Mouse (Mus musculus): ENCODE data around the gene Mab21l3.
"Not testable (repeated sequence)": the region's sequence is repeated elsewhere in the genome, so short reads cannot be mapped to it uniquely, and the experiment has no call there.

Gene Mab21l3

DNA sequence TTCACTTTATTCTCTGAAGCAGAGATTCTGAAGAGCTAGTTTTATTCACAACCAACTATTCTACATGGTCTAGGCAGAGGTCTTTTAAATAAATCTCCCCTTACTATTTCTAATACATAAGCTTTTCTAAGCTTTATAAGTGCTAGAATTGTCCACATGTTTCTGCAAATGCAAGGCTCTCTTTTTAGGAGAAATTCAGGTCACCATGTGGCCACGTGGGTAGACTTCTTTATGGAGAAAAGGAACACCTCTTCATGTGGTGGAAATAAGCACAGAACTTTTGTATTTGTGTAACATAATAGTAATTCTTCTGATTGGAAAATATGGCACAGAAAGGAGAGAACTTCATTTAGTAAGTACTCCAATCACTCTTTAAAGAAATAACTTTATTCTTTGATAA lies 5.3 kb upstream of the Mab21l3 start:
- ChIA-PET POLR2A (interaction anchor here in 1 of 4 experiments (0.6 kb wide), 1 partner anchor 370 kb away, joined by 7 read pairs; no protein-coding TSS in a partner anchor), CTCF (no interaction called here)

DNA sequence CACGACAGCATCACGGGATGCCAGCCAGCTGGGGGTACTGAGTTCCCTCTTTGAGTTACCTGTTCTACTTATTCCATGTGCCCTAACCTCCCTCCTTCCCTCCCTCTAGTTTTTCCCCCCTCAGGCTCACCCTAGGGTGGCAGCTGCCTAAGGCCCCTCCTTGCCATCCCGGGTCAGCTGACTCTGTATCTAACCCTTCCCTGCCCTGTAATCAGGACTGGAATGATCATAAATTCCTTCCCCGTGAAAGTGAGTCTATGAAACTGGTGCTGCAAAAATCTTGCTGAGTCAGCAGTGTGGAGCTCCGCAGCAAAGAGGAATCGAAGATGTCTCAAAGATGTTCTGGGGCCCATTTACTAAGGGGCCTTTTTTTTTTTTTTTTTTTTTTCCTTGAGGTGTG lies 2.6 kb upstream of the Mab21l3 start:
- POLR2A ChIA-PET = interaction anchor here in 1 of 4 experiments (0.7 kb wide), 1 partner anchor 247 kb away, joined by 7 read pairs; no protein-coding TSS in a partner anchor
- CTCF ChIA-PET = interaction anchor here in 1 of 4 experiments (0.7 kb wide), 1 partner anchor 12 kb away, joined by 3 read pairs; no protein-coding TSS in a partner anchor

DNA sequence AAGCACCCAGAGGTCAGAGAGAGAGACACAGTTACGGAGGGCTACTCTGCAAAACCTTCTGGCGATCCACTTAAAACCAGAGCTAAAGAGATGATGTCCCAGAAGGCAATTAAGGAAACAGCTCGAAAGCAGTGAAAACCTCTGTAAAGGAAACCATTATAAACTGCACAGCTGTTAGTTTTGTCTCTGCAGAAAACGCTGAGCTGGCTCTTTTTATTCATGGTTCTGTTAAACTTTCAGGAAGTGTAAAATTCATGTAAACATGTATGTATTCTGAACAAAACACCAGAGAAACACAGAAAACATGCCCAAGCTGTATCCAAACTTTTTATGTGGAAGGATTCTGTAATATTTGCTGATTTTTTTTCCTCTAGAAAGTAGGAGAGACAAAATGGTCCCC lies 2.7 kb downstream of the Mab21l3 start:
- POLR2A ChIA-PET = interaction anchor here in 1 of 4 experiments (0.7 kb wide), 1 partner anchor 10 kb away, joined by 3 read pairs; no protein-coding TSS in a partner anchor
- CTCF ChIA-PET = no interaction called here

DNA sequence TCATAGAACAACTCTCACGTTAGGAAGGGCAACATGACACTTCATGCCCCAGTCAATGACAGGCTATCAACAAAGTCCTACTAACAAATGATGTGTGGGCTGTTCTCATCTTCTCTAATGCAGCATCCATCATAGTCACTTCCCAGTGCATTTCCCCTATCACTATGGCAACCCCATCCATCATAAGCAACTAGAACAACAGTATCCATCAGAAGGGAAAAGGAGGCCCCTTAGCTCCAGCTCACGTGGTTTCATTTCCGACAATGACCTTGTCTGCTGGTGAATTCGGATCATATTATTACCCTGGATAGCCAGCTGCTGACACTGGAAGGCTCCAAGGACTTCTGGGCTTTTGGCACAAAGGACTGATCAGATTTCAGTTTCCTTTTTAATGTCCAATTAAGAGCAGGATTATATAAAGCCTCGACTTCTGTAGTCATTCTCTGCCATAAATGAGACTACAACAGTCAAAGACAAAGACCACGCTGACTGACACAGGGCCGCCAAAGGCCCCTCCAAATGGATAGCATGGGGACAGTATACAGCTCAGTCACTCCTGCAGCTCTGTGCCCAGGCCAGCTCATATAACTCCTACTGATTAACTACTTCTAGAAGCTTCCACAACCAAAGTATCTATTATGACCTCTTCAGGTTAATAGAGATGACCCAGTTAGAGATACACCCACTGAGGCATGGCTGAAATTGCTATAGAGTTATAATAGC lies 6.2 kb downstream of the Mab21l3 start:
- CTCF ChIA-PET = no interaction called here
- POLR2A ChIA-PET = interaction anchor here in 1 of 4 experiments (0.5 kb wide), 1 partner anchor 293 kb away, joined by 3 read pairs; no protein-coding TSS in a partner anchor

DNA sequence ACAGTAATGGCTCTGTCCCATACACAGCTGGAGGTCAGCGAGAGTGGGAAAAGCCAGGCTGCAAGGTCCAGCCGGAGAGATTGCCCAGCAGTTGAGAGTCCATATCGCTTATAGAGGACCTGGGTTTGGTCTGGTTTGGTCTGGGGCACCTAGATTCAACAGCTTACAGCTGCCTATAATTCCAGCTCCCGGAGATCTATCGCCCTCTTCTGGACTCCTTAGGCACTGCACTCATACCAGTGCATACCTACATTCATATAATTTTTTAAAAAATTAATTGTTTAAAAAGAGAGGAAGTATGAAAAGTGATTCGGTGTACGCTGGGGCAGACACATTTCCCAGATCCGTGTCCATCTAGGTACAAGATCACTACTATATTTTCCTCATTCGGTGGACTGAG lies 9.4 kb downstream of the Mab21l3 start:
- ChIA-PET POLR2A (interaction anchor here in 2 of 4 experiments (1.0 to 1.4 kb wide), 3 partner anchors 9 to 235 kb away, joined by 3 to 5 read pairs (median 3); no protein-coding TSS in a partner anchor), CTCF (interaction anchor here (0.6 to 2.6 kb wide), 45 partner anchors 8 to 1040 kb away, joined by 3 to 17 read pairs (median 3); partner anchors contain the start of genes Atp1a1 (in 1 of the 4) and Mab21l3 (in 1 of the 4))

DNA sequence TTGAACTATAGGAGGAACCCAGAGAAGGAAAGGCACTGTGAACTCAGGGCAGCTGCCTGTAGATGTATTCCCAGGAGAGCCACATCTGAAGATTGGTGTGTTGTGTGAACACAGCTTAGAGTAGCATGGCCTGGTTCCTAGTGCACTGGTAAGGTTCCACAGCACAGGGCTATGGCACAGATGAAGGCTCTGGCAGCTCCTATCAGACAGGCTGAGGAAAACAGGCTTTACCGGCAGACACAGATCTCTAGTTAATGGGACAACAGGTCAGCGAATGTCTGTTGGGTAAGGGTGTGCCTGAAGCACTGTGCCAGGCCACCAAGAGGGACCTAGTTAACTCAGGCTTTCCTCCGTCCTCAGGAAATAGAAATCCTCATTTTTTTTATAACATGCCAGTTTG lies 11.8 kb downstream of the Mab21l3 start:
- ChIA-PET POLR2A (interaction anchor here in 2 of 4 experiments (0.6 to 1.5 kb wide), 3 partner anchors 10 to 361 kb away, joined by 3 to 4 read pairs (median 3); no protein-coding TSS in a partner anchor), CTCF (no interaction called here)

- POLR2A ChIA-PET = interaction anchor here in 3 of 4 experiments (0.6 to 1.5 kb wide), 14 partner anchors 12 to 691 kb away, joined by 3 to 8 read pairs (median 4); partner anchors contain the start of genes Atp1a1 (in 1 of the 3), Mab21l3 (in 1 of the 3) and Slc22a15 (in 1 of the 3)
- CTCF ChIA-PET = interaction anchor here in 3 of 4 experiments (0.6 to 1.1 kb wide), 9 partner anchors 24 to 533 kb away, joined by 3 to 6 read pairs (median 3); no protein-coding TSS in a partner anchor
These were observed 12.2 kb downstream of the Mab21l3 start for GRCm38 (mm10) chr3:101836532-101836931.

DNA sequence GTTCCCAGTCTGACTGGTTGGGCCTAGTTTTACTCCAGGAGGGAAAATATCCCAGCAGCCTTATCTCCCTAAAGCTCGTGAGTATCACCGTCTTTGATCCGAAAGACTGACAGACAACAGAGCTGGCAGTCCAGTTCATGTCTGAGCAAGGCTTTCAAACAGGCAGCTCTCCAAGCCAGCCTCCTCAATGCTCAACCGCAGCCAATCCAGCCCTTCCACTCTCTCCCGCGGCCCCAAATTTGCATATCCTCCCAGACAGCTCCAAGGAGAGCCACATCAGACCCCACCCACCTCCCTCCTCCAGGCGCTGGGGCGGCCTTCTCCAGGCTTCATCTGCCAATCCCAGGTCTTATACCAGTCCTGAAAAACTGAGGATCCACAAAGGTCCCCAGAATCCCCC lies 12.7 kb downstream of the Mab21l3 start:
- ChIA-PET POLR2A (interaction anchor here in 3 of 4 experiments (0.5 to 1.5 kb wide), 17 partner anchors 10 to 690 kb away, joined by 3 to 8 read pairs (median 4); partner anchors contain the start of genes Atp1a1 (in 1 of the 3), Mab21l3 (in 1 of the 3) and Slc22a15 (in 1 of the 3)), CTCF (interaction anchor here in 3 of 4 experiments (0.6 to 1.1 kb wide), 10 partner anchors 15 to 532 kb away, joined by 3 to 6 read pairs (median 3); no protein-coding TSS in a partner anchor)

DNA sequence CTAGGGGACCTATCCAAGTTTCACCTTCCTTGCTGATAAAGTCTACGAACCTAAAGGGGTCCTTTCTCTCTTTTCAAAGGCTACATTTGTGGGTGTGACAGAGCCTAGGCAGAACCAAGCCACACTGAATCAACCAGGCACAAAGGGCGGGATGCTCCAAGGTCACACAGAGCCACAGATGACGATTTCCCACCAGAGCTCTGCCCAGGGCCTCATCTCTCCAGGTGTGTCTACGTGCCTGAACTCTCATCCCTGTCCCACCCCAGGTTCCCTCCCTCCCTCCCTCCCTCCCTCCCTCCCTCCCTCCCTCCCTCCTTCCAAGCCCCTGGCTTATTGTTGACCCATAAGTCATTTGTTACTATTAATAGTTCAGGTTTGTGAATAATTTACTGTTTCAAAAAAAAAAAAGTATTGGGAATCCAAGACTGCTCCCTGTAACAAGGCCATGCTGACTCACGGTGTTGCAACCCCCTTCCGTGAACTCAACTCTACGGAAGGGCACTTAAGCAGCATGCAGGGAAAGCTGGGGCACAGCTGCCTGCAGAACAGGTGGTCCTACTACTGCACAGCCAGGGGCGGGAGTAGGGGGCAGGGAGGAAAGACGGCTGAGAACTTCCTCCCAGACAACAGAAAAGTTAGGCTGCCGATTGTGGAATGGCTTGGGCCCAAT lies 17.4 kb downstream of the Mab21l3 start:
- POLR2A ChIA-PET = interaction anchor here in 1 of 4 experiments (0.5 to 0.9 kb wide), 2 partner anchors 26 to 418 kb away, joined by 3 to 4 read pairs; no protein-coding TSS in a partner anchor
- CTCF ChIA-PET = interaction anchor here in 1 of 4 experiments (0.6 kb wide), 1 partner anchor 164 kb away, joined by 3 read pairs; no protein-coding TSS in a partner anchor

DNA sequence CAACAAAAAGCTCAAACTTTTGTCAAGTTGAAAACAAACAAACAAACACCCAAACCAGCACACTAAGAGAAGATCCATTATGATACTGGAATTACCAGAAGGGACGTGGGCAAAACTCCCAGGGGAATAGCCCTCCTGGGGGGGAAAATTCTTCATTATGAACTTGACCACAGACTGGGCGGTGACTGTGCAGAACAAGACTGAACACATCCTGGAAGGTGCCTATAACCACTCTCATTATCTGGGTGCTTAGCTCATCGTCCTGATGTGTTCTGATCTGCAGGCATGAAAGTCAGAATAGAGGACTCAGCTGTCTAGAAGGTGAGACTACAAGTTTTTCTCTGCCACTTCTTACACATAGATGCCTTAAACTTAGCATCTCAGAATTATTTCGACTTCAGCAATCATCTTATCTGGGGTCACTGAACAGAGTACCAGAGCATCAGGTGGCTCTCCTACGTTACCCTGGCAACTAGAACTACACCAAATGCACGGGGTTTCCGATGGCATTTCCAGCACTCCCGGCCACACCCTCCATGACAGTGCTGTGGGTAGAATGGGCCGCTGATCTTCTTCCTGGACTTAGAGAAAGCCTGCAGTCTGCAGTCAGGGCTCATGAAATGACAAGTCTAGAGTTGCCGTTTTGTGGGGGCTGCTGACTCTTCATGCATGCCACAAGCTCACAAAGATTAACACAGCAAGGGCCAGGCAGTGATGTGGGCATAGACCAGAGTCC lies 18.7 kb downstream of the Mab21l3 start:
- CTCF ChIA-PET = no interaction called here
- POLR2A ChIA-PET = interaction anchor here in 1 of 4 experiments (1.1 kb wide), 1 partner anchor 9 kb away, joined by 5 read pairs; no protein-coding TSS in a partner anchor

DNA sequence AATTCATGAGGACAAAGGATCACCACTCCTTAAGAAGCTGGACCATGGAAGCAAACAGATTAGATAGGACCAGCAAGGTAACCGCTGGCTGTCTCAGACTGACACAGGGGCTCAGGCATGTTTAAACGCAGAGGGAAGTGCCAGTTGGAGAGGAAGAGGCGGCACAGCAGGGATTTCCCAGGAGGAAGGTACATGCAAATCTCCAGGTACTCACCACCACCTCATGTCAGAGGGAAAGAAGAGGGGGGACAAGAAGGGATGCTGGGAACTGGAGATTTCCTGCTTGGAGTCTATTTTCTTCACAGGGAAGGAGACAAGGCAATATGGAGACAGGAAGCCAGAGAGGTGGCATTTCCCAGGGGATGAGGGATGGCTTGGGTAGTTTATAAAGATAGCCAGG lies 20.2 kb downstream of the Mab21l3 start:
- ChIA-PET POLR2A (no interaction called here), CTCF (interaction anchor here in 2 of 4 experiments (0.6 to 0.8 kb wide), 2 partner anchors 16 to 325 kb away, joined by 3 read pairs; no protein-coding TSS in a partner anchor)

DNA sequence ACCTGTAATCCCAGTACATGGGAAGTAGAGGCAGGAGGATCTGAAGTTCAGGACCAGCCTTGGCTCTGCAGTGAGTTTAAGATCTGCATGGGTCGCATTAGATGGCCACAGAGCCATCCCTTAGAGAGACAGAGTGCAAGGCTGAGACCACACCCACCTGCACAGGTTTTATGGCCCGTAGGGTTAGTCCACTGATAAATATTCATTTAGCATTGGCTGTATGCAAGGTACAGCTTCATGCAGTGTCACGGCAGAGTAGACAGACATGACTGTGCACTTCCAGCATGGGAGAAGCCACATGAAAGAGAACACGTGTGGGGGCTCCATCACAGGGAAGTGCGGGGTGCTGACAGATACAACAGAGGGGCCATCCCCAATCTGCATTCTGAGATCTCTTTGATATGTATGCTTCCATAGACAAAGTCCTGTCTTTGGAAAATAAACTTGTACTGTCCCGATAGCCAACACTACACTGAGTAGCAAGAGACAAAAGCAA lies 21.5 kb downstream of the Mab21l3 start:
- ChIA-PET CTCF (no interaction called here), POLR2A (interaction anchor here in 1 of 4 experiments (0.6 kb wide), 1 partner anchor 10 kb away, joined by 3 read pairs; no protein-coding TSS in a partner anchor)

- ChIA-PET CTCF (interaction anchor here in 2 of 4 experiments (0.7 to 2.5 kb wide), 2 partner anchors 15 to 979 kb away, joined by 3 to 11 read pairs; no protein-coding TSS in a partner anchor), POLR2A (no interaction called here)
These were observed 24.4 kb downstream of the Mab21l3 start for GRCm38 (mm10) chr3:101824338-101824737.

- ChIA-PET POLR2A (interaction anchor here in 1 of 4 experiments (0.6 kb wide), 1 partner anchor 457 kb away, joined by 3 read pairs; no protein-coding TSS in a partner anchor), CTCF (interaction anchor here (0.6 to 2.2 kb wide), 9 partner anchors 10 to 518 kb away, joined by 3 to 9 read pairs (median 4); no protein-coding TSS in a partner anchor)
These were observed 26.7 kb downstream of the Mab21l3 start for GRCm38 (mm10) chr3:101822052-101822451.

GRCm38 (mm10) chr3:101820708-101821107 lies 28.1 kb downstream of the Mab21l3 start:
- POLR2A ChIA-PET = not testable (repeated sequence)
- CTCF ChIA-PET = interaction anchor here in 2 of 4 experiments (1.0 to 2.2 kb wide), 5 partner anchors 9 to 327 kb away, joined by 3 to 9 read pairs (median 4); no protein-coding TSS in a partner anchor

DNA sequence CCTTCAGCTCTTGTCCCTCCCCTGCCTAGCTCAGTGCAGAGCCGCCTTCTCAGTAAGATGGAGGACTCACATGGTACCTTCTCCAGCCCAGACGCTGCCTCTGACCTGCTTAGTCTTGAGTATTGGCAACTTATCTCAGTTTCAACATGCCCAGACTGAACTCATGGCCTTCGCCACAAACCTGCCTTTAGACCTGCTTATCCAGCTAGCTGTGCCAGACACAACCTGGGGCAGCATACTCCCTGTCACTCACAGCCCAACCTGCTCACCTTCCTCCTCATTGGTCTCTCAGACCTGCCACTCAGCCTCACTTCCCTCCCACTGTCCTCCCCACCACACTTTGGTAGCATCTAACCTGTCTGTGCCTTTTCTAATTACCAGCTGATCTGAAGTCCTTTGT lies 32.8 kb downstream of the Mab21l3 start:
- CTCF ChIA-PET = interaction anchor here in 2 of 4 experiments (1.0 to 1.2 kb wide), 2 partner anchors 23 to 535 kb away, joined by 3 to 4 read pairs; no protein-coding TSS in a partner anchor
- POLR2A ChIA-PET = interaction anchor here in 2 of 4 experiments (0.6 to 1.5 kb wide), 2 partner anchors 23 to 101 kb away, joined by 3 read pairs; no protein-coding TSS in a partner anchor

DNA sequence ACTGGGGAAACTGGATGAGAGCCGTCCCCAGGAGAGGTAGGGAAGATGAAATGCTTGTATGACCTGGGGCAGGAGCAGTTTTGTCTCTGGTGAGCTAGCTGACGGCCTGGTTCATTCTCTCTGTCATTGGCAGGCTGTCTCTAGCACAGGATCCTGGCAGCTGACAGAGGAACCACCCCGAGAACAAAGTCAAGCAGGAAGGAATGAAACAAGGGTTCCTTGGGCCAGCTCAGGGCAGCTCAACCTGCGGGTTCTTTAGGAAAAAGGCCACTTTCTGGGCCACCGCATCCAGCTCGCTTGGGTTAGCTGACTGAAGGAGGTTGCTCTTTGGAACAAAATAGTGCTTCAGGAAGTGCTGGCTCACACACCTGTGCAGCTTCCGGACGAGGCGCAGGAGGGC lies 34.0 kb downstream of the Mab21l3 start:
- ChIA-PET POLR2A (interaction anchor here in 3 of 4 experiments (0.9 to 1.5 kb wide), 4 partner anchors 21 to 438 kb away, joined by 3 to 4 read pairs (median 4); partner anchors contain the start of gene Igsf3 (in 1 of the 3)), CTCF (interaction anchor here in 3 of 4 experiments (0.6 to 3.8 kb wide), 5 partner anchors 241 to 520 kb away, joined by 3 to 37 read pairs (median 3); no protein-coding TSS in a partner anchor)
